Mouse (Mus musculus): ENCODE data around the gene Klhl29. TPM values are rescaled to one million over a fixed set of nuclear protein-coding genes. Genes with fewer than 3 reads are reported as not detected.

Klhl29 gene
- polyA plus RNA-seq, 1 experiment = 6.1 TPM

DNA sequence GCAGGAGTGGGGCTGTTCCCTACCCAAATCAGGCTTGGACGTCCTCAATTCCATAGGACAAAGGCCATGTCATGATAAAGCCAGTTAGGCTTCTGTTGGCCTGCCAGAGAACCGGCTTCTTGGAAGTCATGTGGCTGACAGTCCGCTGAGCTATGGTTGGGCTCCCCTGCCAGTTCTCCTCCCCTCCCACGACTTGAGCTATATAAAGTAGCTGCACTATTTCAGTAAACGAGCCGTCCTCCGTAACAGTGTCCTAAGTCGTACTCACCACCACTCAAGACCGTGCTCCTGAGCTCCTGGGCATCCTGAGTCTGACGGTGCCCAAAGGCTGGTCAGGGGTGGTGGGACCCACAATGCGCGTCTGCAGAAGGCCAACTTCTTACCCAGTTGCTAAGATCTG is 302.3 kb downstream of the Klhl29 start:
- no peak overlapping the region for H3K27ac ChIP-seq (ENCODE audit: insufficient read depth, low read length)
- no peak overlapping the region for H3K4me3 ChIP-seq (ENCODE audit: insufficient read depth, low read length)
- no peak for TF ChIP-seq POLR2A (IDR thresholded peaks at IDR 0.05; ENCODE audit: low read depth, low read length)
- TF ChIP-seq CTCF (IDR thresholded peaks at IDR 0.05; ENCODE audit: borderline replicate concordance, insufficient read depth, low read length) = no peak
- no peaks in the 10 kb centered on the region for H3K4me1 ChIP-seq (ENCODE audit: control insufficient read depth, insufficient read depth, low read length)

DNA sequence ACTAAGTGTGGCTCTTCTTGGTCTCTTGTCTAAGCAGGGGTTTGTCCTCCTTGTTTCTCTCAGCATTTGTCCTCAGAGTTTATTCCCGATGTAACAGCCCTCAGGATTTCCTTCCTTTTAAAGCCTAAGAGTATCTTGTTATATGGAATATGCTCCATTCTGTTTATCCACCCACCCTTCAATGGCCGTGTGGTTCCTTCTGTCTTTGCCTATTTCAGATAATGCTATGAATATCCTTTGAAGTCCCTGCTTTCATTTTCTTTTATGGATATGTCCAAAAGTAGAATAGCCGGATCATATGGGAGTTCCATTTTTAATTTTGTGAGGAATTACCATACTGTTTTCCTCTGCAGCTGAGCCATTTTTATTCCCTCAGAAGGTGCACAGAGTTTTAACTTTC is 305.4 kb downstream of the Klhl29 start:
- H3K4me1 ChIP-seq (ENCODE audit: control insufficient read depth, insufficient read depth, low read length) = no peaks in the 10 kb centered on the region
- TF ChIP-seq POLR2A (IDR thresholded peaks at IDR 0.05; ENCODE audit: low read depth, low read length) (no peak), CTCF (IDR thresholded peaks at IDR 0.05; ENCODE audit: borderline replicate concordance, insufficient read depth, low read length) (no peak)
- H3K27ac ChIP-seq (ENCODE audit: insufficient read depth, low read length) = no peak overlapping the region
- no peak overlapping the region for H3K4me3 ChIP-seq (ENCODE audit: insufficient read depth, low read length)

DNA sequence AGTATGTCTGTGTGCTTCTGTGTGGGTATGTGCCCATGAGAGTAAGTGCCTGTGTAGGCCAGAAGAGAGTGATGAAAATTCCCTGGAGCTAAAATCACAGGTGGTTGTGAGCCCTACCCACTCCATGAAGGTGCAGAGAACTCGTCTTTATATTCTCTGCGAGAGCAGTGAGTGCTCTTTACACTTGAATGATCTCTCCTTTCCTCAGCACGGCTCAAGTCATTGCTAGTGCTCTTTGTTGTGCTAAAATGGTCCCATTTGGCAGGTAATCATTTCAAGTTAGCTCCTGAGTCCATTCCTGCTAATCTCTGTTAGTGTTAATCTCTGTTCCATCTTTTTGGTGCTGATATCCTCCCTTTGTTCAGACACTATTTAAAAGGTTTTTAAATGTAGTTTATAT is 307.9 kb downstream of the Klhl29 start:
- H3K27ac ChIP-seq (ENCODE audit: insufficient read depth, low read length) = no peak overlapping the region
- H3K4me1 ChIP-seq (ENCODE audit: control insufficient read depth, insufficient read depth, low read length) = no peaks in the 10 kb centered on the region
- no peak overlapping the region for H3K4me3 ChIP-seq (ENCODE audit: insufficient read depth, low read length)
- no peak for TF ChIP-seq CTCF (IDR thresholded peaks at IDR 0.05; ENCODE audit: borderline replicate concordance, insufficient read depth, low read length)
- no peak for TF ChIP-seq POLR2A (IDR thresholded peaks at IDR 0.05; ENCODE audit: low read depth, low read length)

DNA sequence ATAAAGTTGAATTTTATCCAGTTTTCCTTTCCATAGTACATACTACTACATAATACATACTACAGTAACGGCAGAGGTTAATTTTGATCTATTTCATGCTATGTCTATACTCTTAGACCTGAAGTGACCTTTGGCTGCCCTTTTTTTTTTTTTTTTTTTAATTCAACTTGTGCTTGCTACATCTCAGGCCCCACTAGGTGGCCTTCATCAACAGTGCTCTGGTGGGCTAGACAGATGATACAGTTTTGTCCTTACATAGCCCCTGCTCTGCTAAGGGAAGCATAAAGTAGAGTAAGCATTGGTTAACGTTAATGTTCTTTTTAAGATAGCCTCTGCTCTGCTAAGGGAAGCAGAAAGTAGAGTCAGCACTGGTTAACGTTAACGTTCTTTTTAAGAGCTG is 327.4 kb downstream of the Klhl29 start:
- Histone ChIP-seq H3K4me1 (ENCODE audit: control insufficient read depth, insufficient read depth, low read length) (no peaks in the 10 kb centered on the region), H3K4me3 (ENCODE audit: insufficient read depth, low read length) (no peak overlapping the region), H3K27ac (ENCODE audit: insufficient read depth, low read length) (no peak overlapping the region)
- TF ChIP-seq CTCF (IDR thresholded peaks at IDR 0.05; ENCODE audit: borderline replicate concordance, insufficient read depth, low read length) (no peak), POLR2A (IDR thresholded peaks at IDR 0.05; ENCODE audit: low read depth, low read length) (no peak)

DNA sequence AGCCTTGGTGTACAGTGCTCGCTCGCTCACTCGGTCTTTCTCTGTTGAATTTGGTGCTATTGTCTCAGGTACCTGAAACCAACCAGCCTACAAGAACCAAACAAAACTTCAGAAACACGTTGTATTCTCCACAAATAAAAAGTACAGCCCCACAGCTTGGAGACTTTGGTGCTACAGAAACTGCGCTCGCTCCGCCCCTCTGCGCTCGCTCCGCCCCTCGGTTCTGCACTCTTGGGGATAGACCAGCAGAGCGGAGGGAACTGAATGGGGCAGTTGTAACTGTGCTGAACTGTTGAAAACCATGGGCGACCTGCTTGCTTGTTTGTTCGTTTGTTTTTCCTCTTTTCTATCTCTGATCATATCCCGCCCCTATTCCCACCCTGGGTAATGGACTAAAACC is 331.3 kb downstream of the Klhl29 start:
- Histone ChIP-seq H3K27ac (ENCODE audit: insufficient read depth, low read length) (no peak overlapping the region), H3K4me1 (ENCODE audit: control insufficient read depth, insufficient read depth, low read length) (no peaks in the 10 kb centered on the region), H3K4me3 (ENCODE audit: insufficient read depth, low read length) (no peak overlapping the region)
- TF ChIP-seq CTCF (IDR thresholded peaks at IDR 0.05; ENCODE audit: borderline replicate concordance, insufficient read depth, low read length) = no peak
- no peak for TF ChIP-seq POLR2A (IDR thresholded peaks at IDR 0.05; ENCODE audit: low read depth, low read length)

DNA sequence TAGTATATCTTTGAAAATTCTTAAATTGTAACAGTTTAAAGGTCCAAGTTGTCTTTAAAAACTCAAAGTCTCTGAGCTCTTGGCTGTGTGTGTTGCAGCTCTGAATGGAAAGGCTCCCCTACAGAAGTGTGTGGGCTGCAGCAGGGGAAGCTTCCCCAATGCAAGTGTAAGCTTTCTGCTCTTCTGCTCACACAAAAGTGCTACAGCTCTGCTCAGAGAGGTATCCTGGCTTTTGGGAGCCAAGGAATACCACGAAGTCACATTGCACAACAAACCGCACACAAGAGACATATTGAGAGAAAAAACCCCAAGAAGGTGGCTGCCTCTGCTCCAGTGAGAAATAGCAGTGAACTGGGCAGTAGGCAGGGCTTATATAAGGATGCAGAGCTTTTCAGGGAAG is 337.5 kb downstream of the Klhl29 start:
- TF ChIP-seq CTCF (IDR thresholded peaks at IDR 0.05; ENCODE audit: borderline replicate concordance, insufficient read depth, low read length) (no peak), POLR2A (IDR thresholded peaks at IDR 0.05; ENCODE audit: low read depth, low read length) (no peak)
- Histone ChIP-seq H3K4me1 (ENCODE audit: control insufficient read depth, insufficient read depth, low read length) (no peaks in the 10 kb centered on the region), H3K27ac (ENCODE audit: insufficient read depth, low read length) (no peak overlapping the region), H3K4me3 (ENCODE audit: insufficient read depth, low read length) (no peak overlapping the region)

DNA sequence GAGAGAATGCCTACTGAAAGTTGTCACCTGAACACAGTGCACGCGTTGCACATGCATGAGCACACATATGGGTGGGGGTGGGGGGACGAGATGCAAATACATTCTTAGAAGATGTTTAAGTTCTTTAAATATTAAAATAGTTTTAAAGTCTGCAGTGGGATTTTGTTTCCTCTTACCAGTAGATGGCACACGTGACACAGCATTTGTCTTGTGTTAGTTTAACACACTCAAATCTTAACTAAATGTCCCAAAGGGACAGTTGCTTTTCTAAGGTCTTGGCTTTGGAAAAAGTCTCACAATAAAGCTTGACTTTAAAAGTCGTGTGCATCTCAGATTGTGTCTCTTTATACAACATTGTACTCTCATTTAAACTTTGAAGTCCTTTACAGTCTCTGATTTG is 346.4 kb downstream of the Klhl29 start:
- no peak for TF ChIP-seq CTCF (IDR thresholded peaks at IDR 0.05; ENCODE audit: borderline replicate concordance, insufficient read depth, low read length)
- TF ChIP-seq POLR2A (IDR thresholded peaks at IDR 0.05; ENCODE audit: low read depth, low read length) = no peak

More for the DNA sequence above, 346.4 kb downstream of the Klhl29 start:
- Histone ChIP-seq H3K4me1 (ENCODE audit: control insufficient read depth, insufficient read depth, low read length) (no peaks in the 10 kb centered on the region), H3K4me3 (ENCODE audit: insufficient read depth, low read length) (no peak overlapping the region), H3K27ac (ENCODE audit: insufficient read depth, low read length) (no peak overlapping the region)
